Mouse (Mus musculus): Measurements from ENCODE around the gene Slc7a7.

Slc7a7 gene

GRCm38 (mm10) chr14:54332176-54333074 is 85.2 kb downstream of the Slc7a7 start:
- CTCF ChIA-PET: no interaction called here

GRCm38 (mm10) chr14:54331178-54331577 is 86.4 kb downstream of the Slc7a7 start:
- CTCF ChIA-PET: interaction anchor here (0.6 to 1.6 kb wide), 3 partner anchors 22 to 103 kb away, joined by 3 to 5 read pairs (median 3); no protein-coding TSS in a partner anchor

GRCm38 (mm10) chr14:54329201-54329600 is 88.4 kb downstream of the Slc7a7 start:
- CTCF ChIA-PET: no interaction called here

GRCm38 (mm10) chr14:54328548-54328947 is 89.0 kb downstream of the Slc7a7 start:
- CTCF ChIA-PET: no interaction called here

- CTCF ChIA-PET: no interaction called here
Measured at GRCm38 (mm10) chr14:54324486-54324885, 93.1 kb downstream of the Slc7a7 start.

GRCm38 (mm10) chr14:54321556-54322376 is 95.8 kb downstream of the Slc7a7 start:
- CTCF ChIA-PET: no interaction called here

All from spleen, embryonic (tissue).